Mouse (Mus musculus) stomach, embryonic 14.5 days (tissue): ENCODE measurements at regions not wholly inside any gene's neighbourhood (a gene's known extent, or its start where the extent isn't known, plus 50 kb on each side); places are given as distances from the start of the nearest gene placed in this dataset.

ENCODE experiments used
- ATAC-seq: fragments of 200-750 bp; cut with Nextera tagmentation; 2 replicates; pipeline ENCODE4 v1.8.0; 2017; ENCODE audit warnings: low read depth, moderate TSS enrichment; ENCODE audit not compliant: insufficient number of reproducible peaks, insufficient read depth, low FRiP score
- H3K27ac ChIP-seq: fragments of 300-500 bp; sonication (generic); 2 replicates; pipeline ENCODE4 v1.5.1; 2014; ENCODE audit warnings: mild to moderate bottlenecking, low read length, moderate library complexity, mixed read lengths
- H3K27me3 ChIP-seq: fragments of 300-500 bp; sonication (generic); 2 replicates; pipeline ENCODE4 v1.6.1; 2014; ENCODE audit warnings: low read length, control low read depth, mixed read lengths; ENCODE audit not compliant: control insufficient read depth, insufficient read depth
- H3K36me3 ChIP-seq: fragments of 300-500 bp; sonication (generic); 2 replicates; pipeline ENCODE4 v1.6.1; 2014; ENCODE audit warnings: mild to moderate bottlenecking, control low read depth, low read length, moderate library complexity, mixed read lengths; ENCODE audit not compliant: control insufficient read depth, insufficient read depth
- H3K4me1 ChIP-seq: fragments of 300-500 bp; sonication (generic); 2 replicates; pipeline ENCODE4 v1.6.1; 2014; ENCODE audit warnings: low read length, control low read depth, mixed read lengths; ENCODE audit not compliant: control insufficient read depth, insufficient read depth
- H3K4me2 ChIP-seq: fragments of 300-500 bp; sonication (generic); replicated peaks from 2 replicates; pipeline ENCODE4 v1.6.1; 2014; ENCODE audit warnings: low read depth, low read length, control low read depth
- H3K4me3 ChIP-seq: fragments of 300-500 bp; sonication (generic); 2 replicates; pipeline ENCODE4 v1.5.1; 2014; ENCODE audit warnings: low read depth, low read length, control low read depth
- H3K9ac ChIP-seq: fragments of 300-500 bp; sonication (generic); replicated peaks from 2 replicates; pipeline ENCODE4 v1.6.1; 2014; ENCODE audit warnings: low read depth, mild to moderate bottlenecking, control low read depth, low read length, moderate library complexity, mixed read lengths
- H3K9me3 ChIP-seq: fragments of 300-500 bp; sonication (generic); 2 replicates; pipeline ENCODE4 v1.6.1; 2016; ENCODE audit warnings: low read depth, low read length, control low read depth; ENCODE audit not compliant: control insufficient read depth
- WGBS: fragments of 180-500 bp; shearing (Covaris S2); extraction: QIAGEN DNeasy Blood & Tissue Kit; methylation state at CpG from one replicate; pipeline ENCODE4 v1.1.7; 2014; 5-methylcytosine and 5-hydroxymethylcytosine counted together

- Histone ChIP-seq H3K4me1 (no peaks in the 10 kb centered on the region), H3K27ac (no peak overlapping the region), H3K36me3 (no peaks in the 10 kb centered on the region), H3K9ac (no peak overlapping the region), H3K4me3 (no peak overlapping the region), H3K4me2 (no peak overlapping the region), H3K27me3 (no peaks in the 10 kb centered on the region), H3K9me3 (no peaks in the 10 kb centered on the region)
- no peak for ATAC-seq
- 92% methylated on average over 7 of the region's 7 CpGs for WGBS
Observed at GRCm38 (mm10) chr6:98833922-98834321, 491.4 kb upstream of the Gm765 start.

DNA sequence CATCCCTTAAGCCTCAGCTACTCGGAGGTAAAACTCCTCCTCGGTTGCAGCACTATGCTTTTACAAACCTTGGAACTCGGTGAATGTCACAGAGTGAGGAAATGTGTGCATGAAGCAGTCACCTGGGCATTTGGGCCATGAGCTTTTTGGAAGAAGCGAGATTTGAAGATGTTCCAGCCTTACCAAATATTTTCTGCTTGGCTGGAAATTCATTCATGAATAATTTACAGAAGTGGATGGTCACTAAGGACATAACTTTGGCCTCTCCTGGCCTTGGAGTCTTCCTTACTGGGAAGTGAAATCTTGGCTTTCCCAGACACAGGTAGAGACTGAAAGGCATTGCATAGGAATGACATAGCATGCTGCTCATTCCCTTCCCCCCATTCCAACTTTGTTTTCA is 487.6 kb upstream of the Gm765 start:
- Histone ChIP-seq H3K4me3 (no peak overlapping the region), H3K4me2 (no peak overlapping the region), H3K4me1 (no peaks in the 10 kb centered on the region), H3K27ac (no peak overlapping the region), H3K27me3 (no peaks in the 10 kb centered on the region), H3K9me3 (no peaks in the 10 kb centered on the region), H3K36me3 (no peaks in the 10 kb centered on the region), H3K9ac (no peak overlapping the region)
- 49% methylated on average over 4 of the region's 4 CpGs for WGBS
- ATAC-seq = no peak

GRCm38 (mm10) chr6:98808046-98808445 is 465.5 kb upstream of the Gm765 start:
- Histone ChIP-seq H3K36me3 (no peaks in the 10 kb centered on the region), H3K27me3 (no peaks in the 10 kb centered on the region), H3K9me3 (no peaks in the 10 kb centered on the region), H3K4me2 (no peak overlapping the region), H3K4me3 (no peak overlapping the region), H3K27ac (no peak overlapping the region), H3K9ac (no peak overlapping the region), H3K4me1 (no peaks in the 10 kb centered on the region)
- 91% methylated on average over 1 of the region's 1 CpGs for WGBS
- no peak for ATAC-seq

- Histone ChIP-seq H3K27me3 (no peaks in the 10 kb centered on the region), H3K4me3 (no peak overlapping the region), H3K9me3 (no peaks in the 10 kb centered on the region), H3K4me1 (peaks cover 18% of the 10 kb centered on the region; the same call in 1 of the 2 replicates), H3K27ac (peak overlapping the region; percentile 64), H3K36me3 (no peaks in the 10 kb centered on the region), H3K4me2 (no peak overlapping the region), H3K9ac (no peak overlapping the region)
- WGBS = 23% methylated on average over 13 of the region's 13 CpGs
- ATAC-seq = peak; percentile 63; the same call in 1 of the 2 replicates
Observed at GRCm38 (mm10) chr6:98803384-98803949, 460.9 kb upstream of the Gm765 start.

DNA sequence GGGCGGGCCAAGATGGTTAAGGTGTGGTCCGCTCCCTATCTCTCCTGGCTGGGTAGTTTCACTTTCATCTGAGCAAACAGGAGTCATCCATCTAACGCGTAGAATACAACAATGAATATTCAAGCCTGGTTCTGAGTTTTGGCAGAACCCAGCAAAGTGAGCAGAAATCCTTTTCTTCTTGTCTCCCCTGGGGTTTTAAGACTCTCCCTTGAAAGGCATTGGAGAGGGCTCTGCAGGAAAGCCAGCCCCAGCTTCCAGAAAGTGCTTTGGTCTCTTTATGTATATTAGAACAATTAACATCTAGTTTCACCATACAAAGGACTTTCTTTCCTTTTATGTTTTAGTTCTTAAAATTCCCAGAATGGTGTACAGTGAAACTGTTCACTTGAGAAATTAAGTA is 458.5 kb upstream of the Gm765 start:
- Histone ChIP-seq H3K36me3 (no peaks in the 10 kb centered on the region), H3K9ac (no peak overlapping the region), H3K27ac (peak overlapping the region; percentile 44; the same call in 1 of the 2 replicates), H3K9me3 (no peaks in the 10 kb centered on the region), H3K4me1 (peaks cover 18% of the 10 kb centered on the region; the same call in 1 of the 2 replicates), H3K4me2 (no peak overlapping the region), H3K4me3 (no peak overlapping the region), H3K27me3 (no peaks in the 10 kb centered on the region)
- ATAC-seq = no peak
- 66% methylated on average over 4 of the region's 4 CpGs for WGBS

GRCm38 (mm10) chr6:98800040-98800439 is 457.5 kb upstream of the Gm765 start:
- Histone ChIP-seq H3K4me3 (no peak overlapping the region), H3K36me3 (no peaks in the 10 kb centered on the region), H3K9me3 (no peaks in the 10 kb centered on the region), H3K4me2 (no peak overlapping the region), H3K27ac (peak overlapping the region; percentile 44; the same call in 1 of the 2 replicates), H3K9ac (no peak overlapping the region), H3K27me3 (no peaks in the 10 kb centered on the region), H3K4me1 (peaks cover 18% of the 10 kb centered on the region; the same call in 1 of the 2 replicates)
- no peak for ATAC-seq
- 48% methylated on average over 8 of the region's 8 CpGs for WGBS

DNA sequence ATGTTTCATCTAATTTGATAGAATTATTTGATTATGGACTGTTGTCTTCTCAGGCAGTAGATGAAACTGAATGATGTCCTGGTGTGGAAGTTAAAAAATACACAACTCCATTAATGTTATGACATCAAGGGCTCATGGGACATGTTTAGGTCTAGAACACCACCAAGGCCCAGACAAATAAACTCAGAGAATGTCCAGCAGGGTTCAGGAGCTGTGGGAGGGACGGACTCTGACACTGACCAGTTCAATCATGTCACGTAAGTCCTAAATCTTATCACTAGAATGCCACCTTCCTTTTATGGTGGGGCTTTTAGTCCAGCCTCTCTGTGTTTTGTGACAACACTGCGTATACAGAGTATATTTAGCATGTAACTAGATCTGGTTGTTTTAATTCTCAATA is 455.2 kb upstream of the Gm765 start:
- H3K9ac ChIP-seq = no peak overlapping the region
- peaks cover 18% of the 10 kb centered on the region; the same call in 1 of the 2 replicates for H3K4me1 ChIP-seq
- WGBS = 43% methylated on average over 3 of the region's 3 CpGs
- H3K27me3 ChIP-seq = no peaks in the 10 kb centered on the region
- no peaks in the 10 kb centered on the region for H3K36me3 ChIP-seq
- no peak overlapping the region for H3K4me3 ChIP-seq
- peak overlapping the region; percentile 3; the same call in 1 of the 2 replicates for H3K27ac ChIP-seq
- H3K4me2 ChIP-seq = no peak overlapping the region
- H3K9me3 ChIP-seq = no peaks in the 10 kb centered on the region
- ATAC-seq = no peak

DNA sequence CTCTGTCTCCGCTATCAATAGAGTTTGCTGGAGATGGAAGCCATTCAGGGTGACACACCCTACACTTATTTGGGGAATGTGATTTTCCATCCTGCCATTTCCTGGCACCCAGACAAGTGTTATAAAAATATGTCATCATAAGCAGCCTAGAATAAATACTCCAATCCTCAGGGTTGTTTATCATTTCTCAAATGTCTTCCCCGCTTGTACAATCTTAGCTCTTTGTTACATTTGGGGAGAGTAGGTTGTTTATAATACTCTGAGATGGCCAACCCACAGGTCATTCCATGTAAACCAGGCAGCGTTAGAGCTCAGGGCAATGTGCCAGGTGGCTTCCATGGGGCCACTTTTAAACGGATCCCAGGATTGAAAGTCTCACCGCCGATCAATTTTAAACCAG is 454.8 kb upstream of the Gm765 start:
- WGBS = 21% methylated on average over 6 of the region's 6 CpGs
- peaks cover 18% of the 10 kb centered on the region; the same call in 1 of the 2 replicates for H3K4me1 ChIP-seq
- H3K36me3 ChIP-seq = no peaks in the 10 kb centered on the region
- no peaks in the 10 kb centered on the region for H3K9me3 ChIP-seq
- no peak overlapping the region for H3K9ac ChIP-seq
- H3K27me3 ChIP-seq = no peaks in the 10 kb centered on the region
- H3K27ac ChIP-seq = peak overlapping the region; percentile 3; the same call in 1 of the 2 replicates
- H3K4me3 ChIP-seq = no peak overlapping the region
- no peak for ATAC-seq
- no peak overlapping the region for H3K4me2 ChIP-seq

DNA sequence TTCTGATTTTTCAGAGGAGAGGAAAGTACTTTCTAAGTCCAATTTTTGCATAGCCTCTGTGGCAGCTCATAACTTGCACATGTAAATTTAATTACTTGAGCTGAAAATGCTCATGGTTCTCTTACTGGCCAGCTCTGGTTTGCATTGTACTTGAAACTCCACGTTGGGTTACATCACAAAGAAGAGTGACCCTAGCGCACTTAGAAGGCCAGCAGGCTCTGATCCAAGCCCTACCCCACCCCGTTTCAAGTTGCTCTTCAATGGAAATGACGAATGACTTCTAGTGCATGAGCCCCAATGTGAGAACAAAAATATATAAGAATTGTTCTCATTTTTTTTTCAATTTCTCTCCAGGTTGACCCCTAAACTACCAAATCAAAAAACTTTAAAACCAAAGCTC is 454.1 kb upstream of the Gm765 start:
- Histone ChIP-seq H3K27me3 (no peaks in the 10 kb centered on the region), H3K36me3 (no peaks in the 10 kb centered on the region), H3K4me1 (peaks cover 14% of the 10 kb centered on the region; the same call in 1 of the 2 replicates), H3K4me2 (no peak overlapping the region), H3K9ac (no peak overlapping the region), H3K9me3 (no peaks in the 10 kb centered on the region), H3K27ac (no peak overlapping the region), H3K4me3 (no peak overlapping the region)
- ATAC-seq = no peak
- 30% methylated on average over 4 of the region's 4 CpGs for WGBS
